Mouse (Mus musculus): Measurements from ENCODE around the gene Vpreb3. TPM values are rescaled to one million over a fixed set of nuclear protein-coding genes. Genes with fewer than 3 reads are reported as not detected.

The Vpreb3 gene
- total and polyA plus RNA-seq, 3 experiments = not detected

GRCm38 (mm10) chr10:75898039-75898564 is 44.8 kb upstream of the Vpreb3 start:
- DNase-seq (ENCODE audit: low spot score) (no peak), ATAC-seq (ENCODE audit: extremely low read depth, insufficient number of reproducible peaks, low FRiP score, poor library complexity, severe bottlenecking) (no peak)
- Histone ChIP-seq H3K4me3 (ENCODE audit: low read depth, low read length) (no peak overlapping the region), H3K9me3 (replicated peaks) (no peaks in the 10 kb centered on the region; the same call in none of the 2 replicates), H3K4me1 (ENCODE audit: insufficient read depth, low read depth, low read length) (peaks cover 9% of the 10 kb centered on the region), H3K27me3 (ENCODE audit: insufficient read depth, low read length) (no peaks in the 10 kb centered on the region), H3K36me3 (replicated peaks) (peaks cover 99% of the 10 kb centered on the region)
- TF ChIP-seq GATA1 (IDR thresholded peaks at IDR 0.05; ENCODE audit: borderline replicate concordance, low read length) (no peak), CTCF (IDR thresholded peaks at IDR 0.05; ENCODE audit: low read depth, low read length) (no peak), TAL1 (conservative IDR thresholded peaks at IDR 0.05; ENCODE audit: low read depth, low read length) (no peak), GATA2 (IDR thresholded peaks at IDR 0.05; ENCODE audit: borderline replicate concordance, low read depth, low read length) (no peak), POLR2AphosphoS5 (IDR thresholded peaks at IDR 0.05; ENCODE audit: insufficient replicate concordance, low read depth, low read length) (no peak)

- no peak for ATAC-seq (ENCODE audit: extremely low read depth, insufficient number of reproducible peaks, low FRiP score, poor library complexity, severe bottlenecking)
- peaks cover 8% of the 10 kb centered on the region for H3K4me1 ChIP-seq (ENCODE audit: insufficient read depth, low read depth, low read length)
- DNase-seq (ENCODE audit: low spot score) = no peak
- no peaks in the 10 kb centered on the region for H3K9me3 ChIP-seq (replicated peaks)
- H3K36me3 ChIP-seq (replicated peaks) = peaks cover 99% of the 10 kb centered on the region
- no peak overlapping the region for H3K4me3 ChIP-seq (ENCODE audit: low read depth, low read length)
- no peaks in the 10 kb centered on the region for H3K27me3 ChIP-seq (ENCODE audit: insufficient read depth, low read length)
- TF ChIP-seq CTCF (IDR thresholded peaks at IDR 0.05; ENCODE audit: low read depth, low read length) (no peak), GATA2 (IDR thresholded peaks at IDR 0.05; ENCODE audit: borderline replicate concordance, low read depth, low read length) (no peak), GATA1 (IDR thresholded peaks at IDR 0.05; ENCODE audit: borderline replicate concordance, low read length) (no peak), POLR2AphosphoS5 (IDR thresholded peaks at IDR 0.05; ENCODE audit: insufficient replicate concordance, low read depth, low read length) (no peak), TAL1 (conservative IDR thresholded peaks at IDR 0.05; ENCODE audit: low read depth, low read length) (no peak)
Measured at GRCm38 (mm10) chr10:75898846-75899245, 44.0 kb upstream of the Vpreb3 start.

- no peak overlapping the region for H3K4me3 ChIP-seq (ENCODE audit: low read depth, low read length)
- peaks cover 5% of the 10 kb centered on the region; the same call in 1 of the 2 replicates for H3K4me1 ChIP-seq (ENCODE audit: insufficient read depth, low read depth, low read length)
- TF ChIP-seq TAL1 (conservative IDR thresholded peaks at IDR 0.05; ENCODE audit: low read depth, low read length) (no peak), POLR2AphosphoS5 (IDR thresholded peaks at IDR 0.05; ENCODE audit: insufficient replicate concordance, low read depth, low read length) (no peak), GATA2 (IDR thresholded peaks at IDR 0.05; ENCODE audit: borderline replicate concordance, low read depth, low read length) (no peak), CTCF (IDR thresholded peaks at IDR 0.05; ENCODE audit: low read depth, low read length) (no peak), GATA1 (IDR thresholded peaks at IDR 0.05; ENCODE audit: borderline replicate concordance, low read length) (no peak)
- H3K36me3 ChIP-seq (replicated peaks) = peaks cover 92% of the 10 kb centered on the region
- no peaks in the 10 kb centered on the region for H3K27me3 ChIP-seq (ENCODE audit: insufficient read depth, low read length)
- DNase-seq (ENCODE audit: low spot score) (no peak), ATAC-seq (ENCODE audit: extremely low read depth, insufficient number of reproducible peaks, low FRiP score, poor library complexity, severe bottlenecking) (no peak)
- H3K9me3 ChIP-seq (replicated peaks) = no peaks in the 10 kb centered on the region
Measured at GRCm38 (mm10) chr10:75904391-75904790, 38.5 kb upstream of the Vpreb3 start.

- H3K36me3 ChIP-seq (replicated peaks) = peaks cover 94% of the 10 kb centered on the region
- H3K9me3 ChIP-seq (replicated peaks) = no peaks in the 10 kb centered on the region
- no peak overlapping the region for H3K4me3 ChIP-seq (ENCODE audit: low read depth, low read length)
- TF ChIP-seq POLR2AphosphoS5 (IDR thresholded peaks at IDR 0.05; ENCODE audit: insufficient replicate concordance, low read depth, low read length) (no peak), GATA2 (IDR thresholded peaks at IDR 0.05; ENCODE audit: borderline replicate concordance, low read depth, low read length) (no peak), GATA1 (IDR thresholded peaks at IDR 0.05; ENCODE audit: borderline replicate concordance, low read length) (no peak), CTCF (IDR thresholded peaks at IDR 0.05; ENCODE audit: low read depth, low read length) (no peak), TAL1 (conservative IDR thresholded peaks at IDR 0.05; ENCODE audit: low read depth, low read length) (no peak)
- no peak for DNase-seq (ENCODE audit: low spot score)
- H3K4me1 ChIP-seq (ENCODE audit: insufficient read depth, low read depth, low read length) = peaks cover 5% of the 10 kb centered on the region; the same call in 1 of the 2 replicates
- no peaks in the 10 kb centered on the region for H3K27me3 ChIP-seq (ENCODE audit: insufficient read depth, low read length)
- ATAC-seq (ENCODE audit: extremely low read depth, insufficient number of reproducible peaks, low FRiP score, poor library complexity, severe bottlenecking) = no peak
Measured at GRCm38 (mm10) chr10:75906882-75907281, 36.0 kb upstream of the Vpreb3 start.

GRCm38 (mm10) chr10:75910698-75911097 is 32.2 kb upstream of the Vpreb3 start:
- no peak for ATAC-seq (ENCODE audit: extremely low read depth, insufficient number of reproducible peaks, low FRiP score, poor library complexity, severe bottlenecking)
- no peak for TF ChIP-seq TAL1 (conservative IDR thresholded peaks at IDR 0.05; ENCODE audit: low read depth, low read length)
- TF ChIP-seq POLR2AphosphoS5 (IDR thresholded peaks at IDR 0.05; ENCODE audit: insufficient replicate concordance, low read depth, low read length) = no peak
- TF ChIP-seq CTCF (IDR thresholded peaks at IDR 0.05; ENCODE audit: low read depth, low read length) = no peak
- TF ChIP-seq GATA2 (IDR thresholded peaks at IDR 0.05; ENCODE audit: borderline replicate concordance, low read depth, low read length) = no peak
- TF ChIP-seq GATA1 (IDR thresholded peaks at IDR 0.05; ENCODE audit: borderline replicate concordance, low read length) = no peak
- peaks cover 89% of the 10 kb centered on the region for H3K36me3 ChIP-seq (replicated peaks)

GRCm38 (mm10) chr10:75913013-75913589 is 29.8 kb upstream of the Vpreb3 start:
- peaks cover 87% of the 10 kb centered on the region for H3K36me3 ChIP-seq (replicated peaks)
- no peak overlapping the region for H3K4me3 ChIP-seq (ENCODE audit: low read depth, low read length)
- H3K27me3 ChIP-seq (ENCODE audit: insufficient read depth, low read length) = no peaks in the 10 kb centered on the region
- no peak for DNase-seq (ENCODE audit: low spot score)
- no peaks in the 10 kb centered on the region for H3K9me3 ChIP-seq (replicated peaks)
- no peak for TF ChIP-seq CTCF (IDR thresholded peaks at IDR 0.05; ENCODE audit: low read depth, low read length)
- no peak for TF ChIP-seq POLR2AphosphoS5 (IDR thresholded peaks at IDR 0.05; ENCODE audit: insufficient replicate concordance, low read depth, low read length)
- no peak for TF ChIP-seq GATA2 (IDR thresholded peaks at IDR 0.05; ENCODE audit: borderline replicate concordance, low read depth, low read length)
- no peak for TF ChIP-seq TAL1 (conservative IDR thresholded peaks at IDR 0.05; ENCODE audit: low read depth, low read length)
- no peak for TF ChIP-seq GATA1 (IDR thresholded peaks at IDR 0.05; ENCODE audit: borderline replicate concordance, low read length)
- 0 out of 2 replicates have a peak, but pooled peaks cover 2% of the 10 kb centered on the region for H3K4me1 ChIP-seq (ENCODE audit: insufficient read depth, low read depth, low read length)
- ATAC-seq (ENCODE audit: extremely low read depth, insufficient number of reproducible peaks, low FRiP score, poor library complexity, severe bottlenecking) = no peak

More at GRCm38 (mm10) chr10:75910698-75911097, 32.2 kb upstream of the Vpreb3 start:
- Histone ChIP-seq H3K4me1 (ENCODE audit: insufficient read depth, low read depth, low read length) (peaks cover 3% of the 10 kb centered on the region; the same call in 1 of the 2 replicates), H3K4me3 (ENCODE audit: low read depth, low read length) (no peak overlapping the region), H3K9me3 (replicated peaks) (no peaks in the 10 kb centered on the region), H3K27me3 (ENCODE audit: insufficient read depth, low read length) (no peaks in the 10 kb centered on the region)
- no peak for DNase-seq (ENCODE audit: low spot score)
